Mouse (Mus musculus) ES-E14 (cell line): ENCODE data around the gene 2310046K23Rik. TPM values are rescaled to one million over a fixed set of nuclear protein-coding genes. Genes with fewer than 3 reads are reported as not detected.

Source experiments
- DNase-seq: peaks from one replicate; pipeline ENCODE4 v3.0.0-alpha.2; 2013; ENCODE audit warnings: low read depth, low spot score
- H3K27ac ChIP-seq: 2 replicates; pipeline ENCODE4 v1.5.1; 2012; ENCODE audit warnings: low read depth, mild to moderate bottlenecking, low read length, moderate library complexity, mixed read lengths; ENCODE audit not compliant: poor library complexity, insufficient read depth, severe bottlenecking
- H3K36me3 ChIP-seq: 2 replicates; pipeline ENCODE4 v1.6.1; 2012; ENCODE audit warnings: mild to moderate bottlenecking, low read length, moderate library complexity, mixed read lengths; ENCODE audit not compliant: control insufficient read depth, poor library complexity, insufficient read depth, severe bottlenecking
- H3K4me1 ChIP-seq, 2 experiments: fragments of 150-350 bp in 1 of 2; sonication (generic) in 1 of 2; 2 replicates each; pipeline ENCODE4 v1.6.1; 2012; ENCODE audit warnings: low read length in 2 of 2, mild to moderate bottlenecking in 1 of 2, mixed read lengths in 1 of 2; ENCODE audit not compliant: control insufficient read depth in 2 of 2, insufficient read depth in 2 of 2, poor library complexity in 1 of 2
- H3K4me3 ChIP-seq, 2 experiments: fragments of 150-350 bp in 1 of 2; sonication (generic) in 1 of 2; 2 replicates each; pipeline ENCODE4 v1.5.1; 2012; ENCODE audit warnings: low read length in 2 of 2, low read depth in 1 of 2, mild to moderate bottlenecking in 1 of 2, mixed read lengths in 1 of 2; ENCODE audit not compliant: insufficient read depth in 1 of 2, poor library complexity in 1 of 2, severe bottlenecking in 1 of 2
- H3K9ac ChIP-seq: 2 replicates; pipeline ENCODE4 v1.6.1; 2012; ENCODE audit warnings: low read depth, mild to moderate bottlenecking, low read length, mixed read lengths; ENCODE audit not compliant: poor library complexity, insufficient read depth, severe bottlenecking
- H3K9me3 ChIP-seq: fragments of 150-350 bp; sonication (generic); 2 replicates; pipeline ENCODE4 v1.6.1; 2012; ENCODE audit warnings: low read depth, mild to moderate bottlenecking, low read length; ENCODE audit not compliant: control insufficient read depth, insufficient read depth
- CHD2 ChIP-seq: IDR thresholded peaks from 2 replicates; pipeline ENCODE4 v1.6.1; 2014; ENCODE audit warnings: mild to moderate bottlenecking, low read depth, low read length, inconsistent platforms
- HCFC1 ChIP-seq: IDR thresholded peaks from 2 replicates; pipeline ENCODE4 v1.6.1; 2012; ENCODE audit warnings: low read length, inconsistent platforms, borderline replicate concordance; ENCODE audit not compliant: insufficient read depth
- MAFK ChIP-seq: IDR thresholded peaks from 2 replicates; pipeline ENCODE4 v1.6.1; 2014; ENCODE audit warnings: mild to moderate bottlenecking, low read depth, low read length, inconsistent platforms; ENCODE audit not compliant: insufficient read depth
- ZC3H11A ChIP-seq: IDR thresholded peaks from 2 replicates; pipeline ENCODE4 v1.6.1; 2012; ENCODE audit warnings: low read depth, mild to moderate bottlenecking, inconsistent platforms, low read length, borderline replicate concordance
- ZNF384 ChIP-seq: IDR thresholded peaks from 2 replicates; pipeline ENCODE4 v1.6.1; 2012; ENCODE audit warnings: low read depth, low read length, inconsistent platforms
- in situ Hi-C, 2 experiments: fragments of 600-800 bp; cut with MboI; formaldehyde crosslinking; loops; one replicate each; pipeline ENCODE4 v1.15.1; 2025; ENCODE audit warnings: low sequenced_read_pairs in 2 of 2, inconsistent platforms in 1 of 2; ENCODE audit not compliant: unreplicated experiment in 2 of 2
- total RNA-seq: library from RNA; depleted of rRNA; stranded (reverse); fragments of 300-350 nt; gene quantifications from 2 replicates; pipeline ENCODE4 v1.2.3, GENCODE M21; 2012; rRNA removed

2310046K23Rik gene
- total RNA-seq, result not detected in 2 replicates

DNA sequence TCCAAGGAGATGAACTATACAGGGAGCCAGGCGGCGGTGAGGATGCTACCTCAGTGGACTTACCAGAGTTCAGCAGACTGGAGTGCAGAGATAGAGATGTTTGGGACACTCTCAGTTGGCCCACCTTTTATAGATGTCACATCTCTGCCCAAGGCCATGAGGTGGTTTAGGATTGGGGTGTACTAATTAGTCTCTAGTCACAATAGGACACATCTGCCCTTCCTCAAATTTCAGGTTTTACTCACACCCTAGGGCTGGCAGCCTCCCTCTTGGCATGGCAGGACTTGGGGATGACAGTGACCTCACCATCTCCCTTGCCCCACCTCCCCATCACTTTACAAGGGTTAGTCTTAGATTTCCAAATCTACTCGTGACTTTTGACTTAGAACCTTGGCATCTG lies at the start of gene 2310046K23Rik:
Gene 2310046K23Rik, minus strand, starts transcription at position 101 of the 400 bp plus-strand sequence.
- no peak for DNase-seq
- no peak within 1 kb of the TSS for H3K9ac ChIP-seq
- in situ Hi-C loops, result no loop called here
- H3K27ac ChIP-seq, result no peak within 1 kb of the TSS
- H3K4me1 ChIP-seq, result no peaks in the 10 kb centered on the region
- no peaks in the 10 kb centered on the region for H3K36me3 ChIP-seq
- H3K4me3 ChIP-seq, result no peak within 1 kb of the TSS
- no peak for TF ChIP-seq ZC3H11A
- no peak for TF ChIP-seq CHD2
- no peak for TF ChIP-seq HCFC1
- TF ChIP-seq ZNF384, result no peak
- TF ChIP-seq MAFK, result no peak
- H3K9me3 ChIP-seq, result no peaks in the 10 kb centered on the region

- no peak overlapping the region for H3K4me3 ChIP-seq
- TF ChIP-seq CHD2 (no peak), HCFC1 (no peak), ZC3H11A (no peak), MAFK (no peak), ZNF384 (no peak)
- H3K9me3 ChIP-seq, result no peaks in the 10 kb centered on the region
- no peak for DNase-seq
- H3K4me1 ChIP-seq, result no peaks in the 10 kb centered on the region
- H3K27ac ChIP-seq, result no peak overlapping the region
- in situ Hi-C loops, result no loop called here
- no peak overlapping the region for H3K9ac ChIP-seq
- no peaks in the 10 kb centered on the region for H3K36me3 ChIP-seq
Observed at GRCm38 (mm10) chr3:92583164-92583826, 49.0 kb upstream of the 2310046K23Rik start.

DNA sequence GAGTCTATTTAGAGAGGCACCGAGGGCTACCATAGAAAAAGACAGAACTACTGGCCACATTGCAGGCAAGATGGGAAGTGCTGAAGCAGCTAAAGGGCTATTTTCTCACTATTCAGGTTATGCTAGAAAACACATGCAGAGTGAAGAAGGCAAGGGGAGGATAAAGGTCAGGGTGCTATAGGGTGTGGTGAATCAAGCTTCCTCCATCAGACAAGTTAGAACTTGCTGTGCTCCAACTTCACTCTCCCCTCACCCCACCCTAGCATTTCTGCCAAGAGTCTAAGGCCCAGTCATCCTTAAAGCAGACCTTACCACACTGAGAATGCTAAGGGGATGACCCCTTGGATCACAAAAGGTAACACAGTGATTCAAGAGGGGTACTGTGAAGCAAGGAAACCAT lies 45.2 kb upstream of the 2310046K23Rik start:
- no peaks in the 10 kb centered on the region for H3K9me3 ChIP-seq
- TF ChIP-seq HCFC1 (no peak), CHD2 (no peak), ZC3H11A (no peak), MAFK (no peak), ZNF384 (no peak)
- H3K4me1 ChIP-seq, result no peaks in the 10 kb centered on the region
- no peak for DNase-seq
- in situ Hi-C loops, result no loop called here
- H3K4me3 ChIP-seq, result no peak overlapping the region
- H3K27ac ChIP-seq, result no peak overlapping the region
- H3K36me3 ChIP-seq, result no peaks in the 10 kb centered on the region
- no peak overlapping the region for H3K9ac ChIP-seq

GRCm38 (mm10) chr3:92578652-92579413 lies 44.5 kb upstream of the 2310046K23Rik start:
- no peak overlapping the region for H3K27ac ChIP-seq
- no peak for DNase-seq
- H3K36me3 ChIP-seq, result no peaks in the 10 kb centered on the region
- TF ChIP-seq ZNF384, result no peak
- no peak for TF ChIP-seq HCFC1
- no peak for TF ChIP-seq CHD2
- in situ Hi-C loops, result no loop called here
- no peak overlapping the region for H3K9ac ChIP-seq
- no peaks in the 10 kb centered on the region for H3K9me3 ChIP-seq
- no peaks in the 10 kb centered on the region for H3K4me1 ChIP-seq
- H3K4me3 ChIP-seq, result no peak overlapping the region
